8 mouse cellular contexts compared by ENCODE assay signal in genomic region chr11:22991218-22991835, GRCm38 (mm10). TPM values are rescaled to one million over a fixed set of nuclear protein-coding genes. Genes with fewer than 3 reads are reported as not detected.
DNase-seq lines count a peak whose midpoint lies in the region; ATAC-seq lines count a peak whose summit lies in the region.

No protein-coding gene starts in this region.

- H3K36me3 ChIP-seq in kidney, embryonic 15.5 days: peaks cover 30% of the 10 kb centered on the region
- H3K36me3 ChIP-seq in hindbrain, embryonic 11.5 days (ENCODE audit: control insufficient read depth, insufficient read depth, low read length): peaks cover 2% of the 10 kb centered on the region; the same call in 1 of the 2 replicates
- peaks cover 24% of the 10 kb centered on the region for H3K36me3 ChIP-seq in midbrain, embryonic 13.5 days

- no peak for DNase-seq in kidney, postnatal 14 days
- DNase-seq in NIH3T3 (ENCODE audit: low read depth): peak; percentile 18
- no peak for DNase-seq in hindbrain, embryonic 11.5 days (ENCODE audit: low spot score)
- DNase-seq in spleen, adult 18-20 months: no peak
- no peak for DNase-seq in left cerebral cortex, adult 18-20 months (ENCODE audit: low spot score in 2 of 2)
- no peak for DNase-seq in gastrocnemius, adult 18-20 months (ENCODE audit: low spot score)

- peak overlapping the region; percentile 93 for H3K4me3 ChIP-seq in kidney, embryonic 15.5 days (replicated peaks)
- H3K4me3 ChIP-seq in hindbrain, embryonic 11.5 days (ENCODE audit: low read depth, low read length): peak overlapping the region; percentile 96
- peak overlapping the region; percentile 60 for H3K4me3 ChIP-seq in midbrain, embryonic 13.5 days (replicated peaks)

- peaks cover 18% of the 10 kb centered on the region for H3K4me1 ChIP-seq in kidney, embryonic 15.5 days
- peaks cover 3% of the 10 kb centered on the region; the same call in 1 of the 2 replicates for H3K4me1 ChIP-seq in hindbrain, embryonic 11.5 days (replicated peaks; ENCODE audit: control insufficient read depth, insufficient read depth, low read length)
- peaks cover 16% of the 10 kb centered on the region for H3K4me1 ChIP-seq in midbrain, embryonic 13.5 days (replicated peaks)

- no peak for ATAC-seq in kidney, embryonic 15.5 days (replicated peaks; ENCODE audit: low FRiP score)
- no peak for ATAC-seq in hindbrain, embryonic 11.5 days (ENCODE audit: low FRiP score)
- ATAC-seq in midbrain, embryonic 13.5 days: no peak

- H3K9ac ChIP-seq in kidney, embryonic 15.5 days: peak overlapping the region; percentile 89
- peak overlapping the region; percentile 93 for H3K9ac ChIP-seq in hindbrain, embryonic 11.5 days (ENCODE audit: low read depth, low read length)
- peak overlapping the region; percentile 78 for H3K9ac ChIP-seq in midbrain, embryonic 13.5 days (replicated peaks)

- WGBS in kidney, embryonic 15.5 days: 7% methylated on average over 14 of the region's 14 CpGs
- WGBS in hindbrain, embryonic 11.5 days: 13% methylated on average over 14 of the region's 14 CpGs
- WGBS in midbrain, embryonic 13.5 days: 14% methylated on average over 14 of the region's 14 CpGs

- H3K4me2 ChIP-seq in kidney, embryonic 15.5 days: peak overlapping the region; percentile 88
- H3K4me2 ChIP-seq in hindbrain, embryonic 11.5 days (replicated peaks; ENCODE audit: low read depth, low read length): peak overlapping the region; percentile 76
- peak overlapping the region; percentile 97 for H3K4me2 ChIP-seq in midbrain, embryonic 13.5 days (replicated peaks)

- H3K27ac ChIP-seq in kidney, embryonic 15.5 days: peak overlapping the region; percentile 92; the same call in 1 of the 2 replicates
- H3K27ac ChIP-seq in hindbrain, embryonic 11.5 days (ENCODE audit: low read depth, low read length): no peak overlapping the region
- H3K27ac ChIP-seq in midbrain, embryonic 13.5 days: no peak overlapping the region

- no peaks in the 10 kb centered on the region for H3K27me3 ChIP-seq in kidney, embryonic 15.5 days
- H3K27me3 ChIP-seq in hindbrain, embryonic 11.5 days (ENCODE audit: control insufficient read depth, insufficient read depth, low read length): no peaks in the 10 kb centered on the region
- no peaks in the 10 kb centered on the region for H3K27me3 ChIP-seq in midbrain, embryonic 13.5 days

- H3K9me3 ChIP-seq in kidney, embryonic 15.5 days (replicated peaks): no peaks in the 10 kb centered on the region
- no peaks in the 10 kb centered on the region for H3K9me3 ChIP-seq in hindbrain, embryonic 11.5 days (ENCODE audit: control insufficient read depth, low read length)
- no peaks in the 10 kb centered on the region for H3K9me3 ChIP-seq in midbrain, embryonic 13.5 days

RNA-seq across cellular contexts. Expression of gene Cct4, which starts 1.0 kb away (rescaled TPM):
- 295 and 296 TPM in 2 replicates for polyA plus RNA-seq in kidney, embryonic 15.5 days (2015; fragmentation: Nextera tagmentation; extraction: Ambion mirVana)
- 446 and 457 TPM in 2 replicates for polyA plus RNA-seq in hindbrain, embryonic 11.5 days (2014; fragmentation: Nextera tagmentation; extraction: Ambion mirVana)
- polyA plus RNA-seq in midbrain, embryonic 13.5 days (2015; fragmentation: Nextera tagmentation; extraction: Ambion mirVana): 315 and 322 TPM in 2 replicates
- 100 to 1,000 TPM; 111 to 117 TPM for total RNA-seq in left cerebral cortex, adult 18-20 months (2021)
- total RNA-seq in gastrocnemius, adult 18-20 months (2021): 100 to 1,000 TPM; 104 to 105 TPM

RNA-seq across cellular contexts. Expression of gene Commd1, which starts 9.1 kb away (rescaled TPM):
- 382 and 415 TPM in 2 replicates for polyA plus RNA-seq in kidney, embryonic 15.5 days (2015; fragmentation: Nextera tagmentation; extraction: Ambion mirVana)
- 401 and 411 TPM in 2 replicates for polyA plus RNA-seq in hindbrain, embryonic 11.5 days (2014; fragmentation: Nextera tagmentation; extraction: Ambion mirVana)
- polyA plus RNA-seq in midbrain, embryonic 13.5 days (2015; fragmentation: Nextera tagmentation; extraction: Ambion mirVana): 307 and 311 TPM in 2 replicates
- total RNA-seq in left cerebral cortex, adult 18-20 months (2021): 10 to 100 TPM; 46.4 to 47.6 TPM
- 100 to 1,000 TPM in 1 of 2 experiments, 10 to 100 TPM in 1; 93.4 to 109 TPM for total RNA-seq in gastrocnemius, adult 18-20 months (2021)

RNA-seq across cellular contexts. Expression of gene Gm28048, which starts 9.4 kb away (rescaled TPM):
- polyA plus RNA-seq in kidney, embryonic 15.5 days (2015; fragmentation: Nextera tagmentation; extraction: Ambion mirVana): 19.3 and 21.6 TPM in 2 replicates
- polyA plus RNA-seq in hindbrain, embryonic 11.5 days (2014; fragmentation: Nextera tagmentation; extraction: Ambion mirVana): 4.8 and 6.1 TPM in 2 replicates
- 2.7 and 4.4 TPM in 2 replicates for polyA plus RNA-seq in midbrain, embryonic 13.5 days (2015; fragmentation: Nextera tagmentation; extraction: Ambion mirVana)
- 10 to 100 TPM; 10.1 to 11.3 TPM for total RNA-seq in left cerebral cortex, adult 18-20 months (2021)
- 1 to 10 TPM; 1.7 to 2.3 TPM for total RNA-seq in gastrocnemius, adult 18-20 months (2021)

RNA-seq across cellular contexts. Expression of gene Fam161a, which starts 16.0 kb away (rescaled TPM):
- 2.4 and 2.8 TPM in 2 replicates for polyA plus RNA-seq in kidney, embryonic 15.5 days (2015; fragmentation: Nextera tagmentation; extraction: Ambion mirVana)
- polyA plus RNA-seq in hindbrain, embryonic 11.5 days (2014; fragmentation: Nextera tagmentation; extraction: Ambion mirVana): 5.0 and 6.9 TPM in 2 replicates
- polyA plus RNA-seq in midbrain, embryonic 13.5 days (2015; fragmentation: Nextera tagmentation; extraction: Ambion mirVana): 4.8 and 5.0 TPM in 2 replicates
- 1 to 10 TPM; 3.2 to 5.2 TPM for total RNA-seq in left cerebral cortex, adult 18-20 months (2021)
- total RNA-seq in gastrocnemius, adult 18-20 months (2021): 1 to 10 TPM; 4.2 to 5.1 TPM

RNA-seq across cellular contexts. Expression of gene Zrsr1, which starts 19.5 kb away (rescaled TPM):
- polyA plus RNA-seq in kidney, embryonic 15.5 days (2015; fragmentation: Nextera tagmentation; extraction: Ambion mirVana): 3.0 and 3.8 TPM in 2 replicates
- 4.7 and 5.2 TPM in 2 replicates for polyA plus RNA-seq in hindbrain, embryonic 11.5 days (2014; fragmentation: Nextera tagmentation; extraction: Ambion mirVana)
- 5.8 and 6.7 TPM in 2 replicates for polyA plus RNA-seq in midbrain, embryonic 13.5 days (2015; fragmentation: Nextera tagmentation; extraction: Ambion mirVana)
- total RNA-seq in left cerebral cortex, adult 18-20 months (2021): 10 to 100 TPM; 70.9 to 72.5 TPM
- 10 to 100 TPM; 21.1 to 25.0 TPM for total RNA-seq in gastrocnemius, adult 18-20 months (2021)
